Mouse (Mus musculus) stomach, postnatal 0 days (tissue): ENCODE results near the gene Obp1a. TPM values are rescaled to one million over a fixed set of nuclear protein-coding genes. Genes with fewer than 3 reads are reported as not detected.

Source experiments
- ATAC-seq: fragments of 200-750 bp; cut with Nextera tagmentation; 2 replicates; pipeline ENCODE4 v1.8.0; 2017; ENCODE audit not compliant: low FRiP score, low TSS enrichment
- DNase-seq: peaks from one replicate; pipeline ENCODE4 v3.0.0-alpha.2; 2016; ENCODE audit warnings: low spot score
- H3K27ac ChIP-seq: fragments of 300-500 bp; sonication (generic); replicated peaks from 2 replicates; pipeline ENCODE4 v1.5.1; 2014; ENCODE audit warnings: mild to moderate bottlenecking, control low read depth
- H3K27me3 ChIP-seq: fragments of 300-500 bp; sonication (generic); 2 replicates; pipeline ENCODE4 v1.6.1; 2014; ENCODE audit warnings: low read length; ENCODE audit not compliant: control insufficient read depth, insufficient read depth
- H3K36me3 ChIP-seq: fragments of 300-500 bp; sonication (generic); 2 replicates; pipeline ENCODE4 v1.6.1; 2014; ENCODE audit warnings: low read length, mixed read lengths; ENCODE audit not compliant: control insufficient read depth, insufficient read depth
- H3K4me1 ChIP-seq: fragments of 300-500 bp; sonication (generic); replicated peaks from 2 replicates; pipeline ENCODE4 v1.6.1; 2014; ENCODE audit warnings: antibody characterized with exemption; ENCODE audit not compliant: control insufficient read depth, insufficient read depth
- H3K4me2 ChIP-seq: fragments of 300-500 bp; sonication (generic); replicated peaks from 2 replicates; pipeline ENCODE4 v1.6.1; 2014; ENCODE audit warnings: low read depth, mild to moderate bottlenecking, control low read depth, moderate library complexity
- H3K4me3 ChIP-seq: fragments of 300-500 bp; sonication (generic); 2 replicates; pipeline ENCODE4 v1.5.1; 2014; ENCODE audit warnings: low read depth, low read length, control low read depth
- H3K9ac ChIP-seq: fragments of 300-500 bp; sonication (generic); 2 replicates; pipeline ENCODE4 v1.6.1; 2014; ENCODE audit warnings: mild to moderate bottlenecking, low read length, control low read depth, mixed read lengths
- H3K9me3 ChIP-seq: fragments of 300-500 bp; sonication (generic); 2 replicates; pipeline ENCODE4 v1.6.1; 2016; ENCODE audit warnings: low read length; ENCODE audit not compliant: control insufficient read depth
- CTCF ChIP-seq: IDR thresholded peaks from 2 replicates; pipeline ENCODE4 v1.5.1; 2016; ENCODE audit warnings: antibody characterized with exemption, low read depth, mild to moderate bottlenecking, moderate library complexity
- EP300 ChIP-seq: optimal IDR thresholded peaks from 2 replicates; pipeline ENCODE3; 2016; ENCODE audit warnings: antibody characterized with exemption
- whole genome bisulfite sequencing: fragments of 180-500 bp; shearing (Covaris S2); extraction: QIAGEN DNeasy Blood & Tissue Kit; methylation state at CpG from one replicate; pipeline ENCODE4 v1.1.7; 2014; 5-methylcytosine and 5-hydroxymethylcytosine counted together
- polyA plus RNA-seq: library from polyadenylated mRNA; unstranded; fragments of >200 nt; fragmentation: Nextera tagmentation; extraction: Ambion mirVana; gene quantifications from 2 replicates; pipeline ENCODE4 v1.2.1, GENCODE M21; 2015

Obp1a gene
- not detected in 2 replicates for polyA plus RNA-seq

DNA sequence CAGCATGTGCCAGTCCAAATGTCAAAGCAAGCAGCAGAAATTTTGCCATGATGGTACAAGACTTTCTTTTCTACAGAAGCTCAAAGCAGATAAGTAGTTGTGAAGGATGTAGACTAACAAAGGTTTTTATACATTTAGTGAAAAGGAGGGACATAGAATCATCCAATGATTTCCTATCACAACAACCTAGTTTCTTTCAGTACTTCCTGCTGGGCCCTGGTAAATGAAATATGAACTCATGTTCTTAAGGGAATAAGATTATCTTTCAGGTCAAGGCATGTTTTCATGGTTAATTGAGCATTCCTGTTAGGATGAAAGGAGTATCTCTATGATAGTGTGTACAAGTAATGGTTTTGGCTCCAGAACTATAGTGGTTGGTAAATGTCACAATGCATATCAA is at the start of gene Obp1a:
Gene Obp1a, minus strand, starts transcription at position 101 of the 400 bp plus-strand sequence.
- no peaks in the 10 kb centered on the region for H3K4me1 ChIP-seq
- H3K36me3 ChIP-seq: no peaks in the 10 kb centered on the region
- TF ChIP-seq EP300 (no peak), CTCF (no peak)
- no peak within 1 kb of the TSS for H3K9ac ChIP-seq
- H3K27ac ChIP-seq: no peak within 1 kb of the TSS
- H3K4me3 ChIP-seq: no peak within 1 kb of the TSS
- no peak within 1 kb of the TSS for H3K4me2 ChIP-seq
- no peaks in the 10 kb centered on the region for H3K27me3 ChIP-seq
- ATAC-seq (no peak), DNase-seq (no peak)
- no peaks in the 10 kb centered on the region for H3K9me3 ChIP-seq

- 58% methylated on average over 1 of the region's 1 CpGs for WGBS
- TF ChIP-seq CTCF: no peak
- TF ChIP-seq EP300: no peak
Observed at GRCm38 (mm10) chrX:78125167-78125566, 34.0 kb upstream of the Obp1a start, which contains the start of gene Gm5938. Gm5938 (plus strand) TSS chrX:78125467.

More at GRCm38 (mm10) chrX:78125167-78125566, 34.0 kb upstream of the Obp1a start, which contains the start of gene Gm5938:
- Histone ChIP-seq H3K9me3 (no peaks in the 10 kb centered on the region), H3K27ac (no peak within 1 kb of the TSS), H3K4me3 (no peak within 1 kb of the TSS), H3K9ac (no peak within 1 kb of the TSS), H3K27me3 (no peaks in the 10 kb centered on the region), H3K4me2 (no peak within 1 kb of the TSS), H3K4me1 (no peaks in the 10 kb centered on the region), H3K36me3 (no peaks in the 10 kb centered on the region)
- DNase-seq (no peak), ATAC-seq (no peak)

Other genes starting within 250 kb of the Obp1a start
- gene Pbsn, start 237.8 kb downstream of the Obp1a start, polyA plus RNA-seq: not detected in 2 replicates
- not detected in 2 replicates for gene Gm14744, start 226.6 kb downstream of the Obp1a start, polyA plus RNA-seq
- gene 5430402E10Rik, start 166.3 kb downstream of the Obp1a start, polyA plus RNA-seq: not detected in 2 replicates
- gene Gm5938, start 34.1 kb upstream of the Obp1a start, polyA plus RNA-seq: not detected in 2 replicates
- not detected in 2 replicates for gene Obp1b, start 95.4 kb upstream of the Obp1a start, polyA plus RNA-seq
- gene Gm14743, start 154.5 kb upstream of the Obp1a start, polyA plus RNA-seq: not detected in 2 replicates